Mouse (Mus musculus) ES-Bruce4 (cell line): ENCODE measurements around the gene Fdxacb1. TPM values are rescaled to one million over a fixed set of nuclear protein-coding genes. Genes with fewer than 3 reads are reported as not detected.

Experiments used
- H3K27ac ChIP-seq: 2 replicates; pipeline ENCODE4 v1.5.1; 2012; ENCODE audit warnings: low read length, inconsistent platforms; ENCODE audit not compliant: insufficient read depth
- H3K27me3 ChIP-seq: 2 replicates; pipeline ENCODE4 v1.6.1; 2012; ENCODE audit warnings: mild to moderate bottlenecking, low read length, inconsistent platforms; ENCODE audit not compliant: control insufficient read depth, poor library complexity, insufficient read depth, severe bottlenecking
- H3K36me3 ChIP-seq: 2 replicates; pipeline ENCODE4 v1.6.1; 2012; ENCODE audit warnings: inconsistent platforms, mild to moderate bottlenecking, low read length, moderate library complexity; ENCODE audit not compliant: control insufficient read depth, poor library complexity, insufficient read depth, severe bottlenecking
- H3K4me1 ChIP-seq: one replicate; pipeline ENCODE4 v1.8.1; 2011; ENCODE audit warnings: low read length; ENCODE audit not compliant: control insufficient read depth, insufficient read depth
- H3K4me3 ChIP-seq: 2 replicates; pipeline ENCODE4 v1.5.1; 2011; ENCODE audit warnings: low read depth, mild to moderate bottlenecking, low read length
- H3K9ac ChIP-seq: 2 replicates; pipeline ENCODE4 v1.6.1; 2012; ENCODE audit warnings: low read depth, mild to moderate bottlenecking, inconsistent platforms; ENCODE audit not compliant: poor library complexity, severe bottlenecking
- H3K9me3 ChIP-seq: replicated peaks from 2 replicates; pipeline ENCODE4 v1.6.1; 2012; ENCODE audit warnings: mild to moderate bottlenecking, low read length, inconsistent platforms; ENCODE audit not compliant: control insufficient read depth, poor library complexity, insufficient read depth, severe bottlenecking
- CTCF ChIP-seq: IDR thresholded peaks from one replicate; pipeline ENCODE4 v1.8.1; 2011; ENCODE audit warnings: low read depth, low read length
- EP300 ChIP-seq: IDR thresholded peaks from 2 replicates; pipeline ENCODE4 v1.6.1; 2011; ENCODE audit warnings: low read depth, low read length; ENCODE audit not compliant: insufficient read depth
- POLR2A ChIP-seq: IDR thresholded peaks from one replicate; pipeline ENCODE4 v1.8.1; 2011; ENCODE audit warnings: low read length; ENCODE audit not compliant: insufficient read depth
- polyA plus RNA-seq: library from polyadenylated mRNA; stranded (reverse); fragments of >200 nt; gene quantifications from 2 replicates; pipeline ENCODE4 v1.2.4, GENCODE M21; 2011; ENCODE audit warnings: low read depth; ENCODE audit not compliant: missing spikeins, insufficient read depth, insufficient read length

Fdxacb1 gene
- polyA plus RNA-seq, 1 experiment: 8.5 TPM

DNA sequence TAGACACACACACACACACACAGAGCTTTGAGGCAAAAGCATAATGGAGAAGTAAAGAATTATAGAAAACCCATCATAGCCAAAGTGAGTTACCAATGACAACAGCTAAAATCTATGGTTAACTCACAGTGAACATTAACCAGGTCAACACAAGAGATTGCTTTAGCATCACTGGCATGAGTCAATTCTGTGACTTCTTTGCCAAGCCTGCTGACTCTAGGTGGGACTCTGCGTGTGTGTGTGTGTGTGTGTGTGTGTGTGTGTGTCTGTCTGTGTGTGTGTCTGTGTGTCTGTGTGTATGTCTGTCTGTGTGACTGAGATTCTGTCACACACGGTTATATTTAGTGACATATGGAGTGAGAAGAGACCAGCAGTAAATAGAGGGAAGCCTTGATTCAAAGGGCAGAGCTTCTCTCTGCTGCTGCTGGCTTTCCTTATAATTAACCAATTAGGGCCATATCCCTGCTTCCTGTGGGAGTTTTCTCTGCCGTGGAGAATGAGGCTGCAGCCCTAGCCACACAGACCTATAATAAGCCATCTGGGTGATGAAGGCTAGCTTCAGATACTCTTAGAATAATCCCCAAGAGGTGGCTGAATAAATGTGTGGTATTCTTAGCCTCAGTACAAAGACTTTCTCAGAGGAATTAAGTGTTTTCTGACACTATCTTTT, 43.2 kb upstream of the Fdxacb1 start:
- Histone ChIP-seq H3K9ac (no peak overlapping the region), H3K27me3 (no peaks in the 10 kb centered on the region), H3K36me3 (no peaks in the 10 kb centered on the region), H3K4me1 (peaks cover 2% of the 10 kb centered on the region), H3K27ac (no peak overlapping the region), H3K4me3 (no peak overlapping the region), H3K9me3 (no peaks in the 10 kb centered on the region)
- no peak for TF ChIP-seq EP300
- no peak for TF ChIP-seq CTCF
- no peak for TF ChIP-seq POLR2A

DNA sequence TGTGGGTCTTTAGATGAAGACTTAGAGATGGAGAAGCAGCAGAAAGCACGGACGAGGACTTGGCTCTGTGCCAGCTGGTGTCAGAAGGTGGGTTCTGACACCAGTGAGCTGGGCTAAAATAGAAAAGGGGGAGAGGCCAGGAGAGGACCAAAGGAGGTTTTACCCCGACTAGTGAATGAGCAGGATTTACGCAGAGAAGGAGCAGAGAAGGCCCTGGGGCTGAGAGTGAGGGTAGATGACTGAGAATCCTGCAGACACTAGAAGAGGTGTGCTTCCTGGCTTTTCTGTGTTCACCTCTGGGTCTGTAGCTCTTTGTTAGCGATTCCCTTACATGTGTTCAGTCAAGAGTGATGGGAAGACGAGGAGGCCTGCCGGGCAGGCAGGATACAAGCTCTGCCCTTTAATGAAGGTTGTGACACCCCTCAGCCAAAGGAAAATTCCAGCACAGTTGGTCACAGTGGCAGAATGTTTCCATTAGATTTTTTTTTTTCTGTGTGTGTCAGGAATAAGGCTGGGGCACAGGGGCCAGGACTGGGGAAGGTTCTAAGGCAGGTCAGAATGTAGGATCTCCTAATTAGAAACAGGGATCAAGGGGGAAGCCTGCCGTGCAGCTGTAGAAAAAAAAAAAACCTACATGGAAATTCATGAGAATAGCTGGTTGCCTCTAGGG, 42.0 kb upstream of the Fdxacb1 start:
- peaks cover 2% of the 10 kb centered on the region for H3K4me1 ChIP-seq
- TF ChIP-seq EP300 (no peak), CTCF (no peak), POLR2A (no peak)
- no peak overlapping the region for H3K27ac ChIP-seq
- no peaks in the 10 kb centered on the region for H3K36me3 ChIP-seq
- no peaks in the 10 kb centered on the region for H3K27me3 ChIP-seq
- no peaks in the 10 kb centered on the region for H3K9me3 ChIP-seq
- no peak overlapping the region for H3K9ac ChIP-seq
- no peak overlapping the region for H3K4me3 ChIP-seq

DNA sequence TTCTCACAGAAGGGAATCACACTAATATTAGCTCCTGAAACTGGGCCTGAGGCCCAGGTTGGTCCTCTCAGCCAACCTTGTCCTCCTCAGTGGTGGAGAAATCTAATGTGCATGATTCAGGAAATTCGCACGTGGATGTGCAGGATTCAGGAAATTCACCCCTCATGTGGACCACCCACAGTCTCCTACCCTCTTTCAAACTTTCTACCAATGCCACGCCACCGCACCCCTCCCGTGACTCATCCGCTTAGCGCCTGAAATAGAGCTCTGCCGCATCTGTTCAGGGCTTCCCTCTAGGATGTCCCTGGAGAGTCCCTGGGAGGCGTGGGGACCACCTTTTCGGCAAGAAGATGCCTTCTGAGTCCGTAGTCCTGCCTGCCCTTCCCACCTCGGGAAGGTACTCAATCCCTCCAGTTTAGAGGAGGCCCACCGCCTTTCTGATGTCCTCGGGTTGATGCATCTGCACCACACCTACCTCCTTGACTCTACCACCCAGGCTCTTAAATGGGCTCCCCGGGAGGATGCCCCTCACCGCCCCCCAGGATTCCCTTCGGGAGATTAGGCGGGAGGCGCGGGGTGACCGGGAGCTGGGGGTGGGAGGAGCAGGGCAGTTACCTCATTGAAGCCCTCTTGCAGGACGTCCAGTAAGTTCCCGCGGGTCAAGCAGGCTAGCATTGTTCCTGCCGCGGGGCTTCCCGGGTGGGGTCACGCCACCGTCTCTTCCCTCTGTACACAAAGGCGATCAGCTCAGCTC, 40.7 kb upstream of the Fdxacb1 start:
- peak overlapping the region; percentile 38 for H3K9ac ChIP-seq
- peak overlapping the region; percentile 67 for H3K4me3 ChIP-seq
- H3K27me3 ChIP-seq: no peaks in the 10 kb centered on the region
- H3K9me3 ChIP-seq: no peaks in the 10 kb centered on the region
- no peaks in the 10 kb centered on the region for H3K36me3 ChIP-seq
- no peak overlapping the region for H3K27ac ChIP-seq
- TF ChIP-seq POLR2A (no peak), EP300 (no peak), CTCF (no peak)
- H3K4me1 ChIP-seq: no peaks in the 10 kb centered on the region

DNA sequence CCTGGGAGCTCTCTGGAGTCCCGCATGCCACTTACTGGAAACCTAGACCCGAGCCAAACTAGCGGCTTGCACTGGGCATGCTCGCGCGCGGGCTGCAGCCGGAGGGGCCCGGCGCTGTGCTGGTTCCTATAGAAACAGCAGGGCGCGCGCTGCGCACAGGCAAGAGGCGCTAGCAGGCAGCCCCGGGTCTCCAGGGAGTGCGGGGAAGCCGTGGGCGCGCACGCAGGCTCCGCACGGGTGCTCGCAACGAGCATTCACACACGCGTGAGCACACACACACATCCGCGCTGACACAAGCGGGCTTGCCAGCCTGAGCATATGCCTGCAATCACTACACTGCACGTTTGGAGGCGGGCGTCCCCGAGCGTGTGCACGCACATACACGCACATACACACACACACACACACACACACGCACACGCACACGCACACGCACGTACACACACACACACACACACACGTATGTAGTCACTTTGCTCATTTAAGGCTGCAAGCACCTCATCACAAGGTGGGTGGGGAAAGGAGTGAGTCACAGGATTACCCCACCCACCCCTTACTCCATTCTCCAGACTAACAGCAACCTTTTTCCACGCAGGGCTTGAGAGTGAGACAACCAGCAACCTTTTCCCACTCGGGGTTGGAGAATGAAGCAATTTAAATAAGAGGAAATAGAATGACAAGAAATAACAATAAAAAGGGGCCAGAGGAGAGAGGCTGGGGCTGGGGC, 39.9 kb upstream of the Fdxacb1 start:
- H3K4me3 ChIP-seq: peak overlapping the region; percentile 67
- no peak overlapping the region for H3K27ac ChIP-seq
- no peaks in the 10 kb centered on the region for H3K4me1 ChIP-seq
- TF ChIP-seq EP300 (no peak), CTCF (no peak), POLR2A (no peak)
- H3K9ac ChIP-seq: peak overlapping the region; percentile 38
- no peaks in the 10 kb centered on the region for H3K36me3 ChIP-seq
- H3K27me3 ChIP-seq: no peaks in the 10 kb centered on the region
- H3K9me3 ChIP-seq: no peaks in the 10 kb centered on the region

DNA sequence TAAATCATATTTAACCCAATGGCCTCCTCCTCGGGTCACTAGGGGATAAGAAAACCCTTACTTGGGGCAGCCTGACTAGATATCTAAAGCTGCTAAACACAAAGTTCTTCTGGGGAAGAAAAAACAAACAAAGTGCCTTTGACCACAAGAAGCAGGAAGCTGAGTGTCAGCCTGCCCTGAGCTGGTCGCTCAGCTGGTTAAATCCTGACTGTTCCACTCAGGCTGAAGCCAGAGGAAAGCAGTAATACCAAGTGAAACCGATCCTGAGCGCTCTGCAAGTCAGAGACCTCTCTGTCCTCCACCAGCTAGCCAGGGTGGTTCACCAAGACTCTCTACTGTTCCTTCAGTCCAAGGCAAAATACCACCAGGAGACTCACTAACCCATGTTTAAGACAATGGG, 38.4 kb upstream of the Fdxacb1 start:
- H3K27ac ChIP-seq: no peak overlapping the region
- no peaks in the 10 kb centered on the region for H3K27me3 ChIP-seq
- no peak for TF ChIP-seq POLR2A
- no peak for TF ChIP-seq EP300
- TF ChIP-seq CTCF: no peak
- H3K4me3 ChIP-seq: no peak overlapping the region
- H3K9me3 ChIP-seq: no peaks in the 10 kb centered on the region
- H3K9ac ChIP-seq: no peak overlapping the region
- no peaks in the 10 kb centered on the region for H3K36me3 ChIP-seq
- H3K4me1 ChIP-seq: no peaks in the 10 kb centered on the region
